In the genomic region with DNA sequence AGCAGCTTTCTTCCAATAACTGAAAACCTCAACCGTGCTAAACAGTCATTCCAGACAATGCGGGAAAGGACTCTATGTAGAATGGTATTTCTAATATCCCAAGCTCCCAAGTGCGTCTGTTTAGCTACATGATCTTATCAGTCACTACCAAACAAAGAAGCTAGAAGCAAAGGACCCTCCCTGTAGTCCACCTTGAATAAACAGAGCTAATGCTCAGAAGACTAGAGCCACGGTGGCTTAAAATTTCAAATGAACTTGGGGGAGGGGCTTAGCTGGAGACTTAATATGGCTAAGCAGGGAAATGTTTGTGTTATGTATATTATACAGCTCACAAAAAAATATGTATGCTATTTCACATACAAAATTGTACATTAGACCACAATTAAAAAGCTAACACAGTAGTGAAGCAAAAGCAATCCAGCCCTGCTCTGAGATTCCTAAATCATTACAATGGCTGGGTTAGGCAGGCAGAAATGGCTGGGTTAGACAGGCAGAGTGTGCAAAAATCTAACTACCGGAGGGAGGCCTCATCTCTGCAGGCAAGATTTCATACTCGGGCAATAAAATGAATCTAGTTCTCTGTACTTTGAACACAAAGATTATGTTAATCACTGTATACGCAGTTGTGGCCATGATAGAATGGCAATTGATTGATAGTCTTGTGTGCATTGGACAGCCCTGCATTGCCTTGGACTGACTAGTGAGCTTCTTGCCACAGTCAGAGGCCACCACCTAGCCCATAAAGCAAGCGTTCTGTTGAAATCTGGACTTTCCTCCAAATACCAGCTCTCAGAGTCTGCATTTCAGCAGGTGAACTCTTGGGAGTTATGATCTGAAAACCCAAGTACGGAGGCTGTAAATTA, we compare ENCODE assay signal across 26 mouse cellular contexts. TPM values are rescaled to one million over a fixed set of nuclear protein-coding genes. Genes with fewer than 3 reads are reported as not detected.
DNase-seq lines count a peak whose midpoint lies in the region; ATAC-seq lines count a peak whose summit lies in the region.
"Had no signal": no experiment of that assay in that cellular context is flagged by ENCODE, and none has a peak within 500 bp of the region (broad histone marks: within the 10 kb centered on the region; RNA-seq: fewer than 3 reads in every experiment).

No protein-coding gene starts in this region.

- 0 out of 2 replicates have a peak overlapping the region, but pooled peaks have one; percentile 5 for H3K27ac ChIP-seq in midbrain, embryonic 14.5 days (replicated peaks; ENCODE audit: low read depth, low read length)
- no peak overlapping the region for H3K27ac ChIP-seq in midbrain, embryonic 13.5 days
- H3K27ac ChIP-seq in intestine, embryonic 15.5 days = peak overlapping the region; percentile 68
- peak overlapping the region; percentile 33; the same call in 1 of the 2 replicates for H3K27ac ChIP-seq in stomach, embryonic 16.5 days (ENCODE audit: low read length)
- H3K27ac ChIP-seq: embryonic facial prominence, embryonic 10.5 days; embryonic facial prominence, embryonic 15.5 days; forebrain, embryonic 12.5 days; heart, adult 2 months; kidney, postnatal 0 days; limb, embryonic 13.5 days; midbrain, embryonic 12.5 days had no signal

- DNase-seq in midbrain, embryonic 14.5 days = peak; percentile 20
- peak; percentile 32 for DNase-seq in large intestine, adult 2 months (ENCODE audit: low read depth, low spot score)
- no peak for DNase-seq in left cerebral cortex, postnatal 36 days (ENCODE audit: low spot score in 2 of 2)
- DNase-seq: adrenal gland, postnatal 25 days; cerebellum, adult 18-20 months; cerebellum, postnatal 10 days; forebrain, postnatal 0 days; heart, adult 2 months; heart, postnatal 4 days; kidney, adult 8-10 months; kidney, postnatal 4 days; lung, postnatal 36 days; retina, postnatal 1 day; right cerebral cortex, postnatal 14 days had no signal

- H3K9ac ChIP-seq in midbrain, embryonic 14.5 days (replicated peaks; ENCODE audit: low read length) = no peak overlapping the region
- H3K9ac ChIP-seq in midbrain, embryonic 13.5 days (replicated peaks) = no peak overlapping the region
- no peak overlapping the region for H3K9ac ChIP-seq in intestine, embryonic 15.5 days
- no peak overlapping the region for H3K9ac ChIP-seq in stomach, embryonic 16.5 days (ENCODE audit: low read length)
- H3K9ac ChIP-seq: embryonic facial prominence, embryonic 15.5 days; forebrain, embryonic 12.5 days; forebrain, postnatal 0 days; heart, embryonic 12.5 days; limb, embryonic 13.5 days; midbrain, embryonic 12.5 days had no signal

- H3K4me3 ChIP-seq in midbrain, embryonic 14.5 days (replicated peaks; ENCODE audit: low read depth, low read length) = no peak overlapping the region
- no peak overlapping the region for H3K4me3 ChIP-seq in midbrain, embryonic 13.5 days (replicated peaks)
- H3K4me3 ChIP-seq in intestine, embryonic 15.5 days (replicated peaks) = no peak overlapping the region
- no peak overlapping the region for H3K4me3 ChIP-seq in stomach, embryonic 16.5 days (replicated peaks; ENCODE audit: low read length)
- H3K4me3 ChIP-seq: embryonic facial prominence, embryonic 10.5 days; embryonic facial prominence, embryonic 15.5 days; forebrain, embryonic 12.5 days; heart, adult 2 months; heart, embryonic 12.5 days; limb, embryonic 13.5 days; midbrain, embryonic 12.5 days had no signal

- H3K4me2 ChIP-seq in midbrain, embryonic 14.5 days (ENCODE audit: low read length) = no peak overlapping the region
- H3K4me2 ChIP-seq in midbrain, embryonic 13.5 days (replicated peaks) = no peak overlapping the region
- 0 out of 2 replicates have a peak overlapping the region, but pooled peaks have one; percentile 9 for H3K4me2 ChIP-seq in intestine, embryonic 15.5 days (replicated peaks)
- H3K4me2 ChIP-seq in stomach, embryonic 16.5 days (ENCODE audit: low read depth, low read length) = no peak overlapping the region
- H3K4me2 ChIP-seq: embryonic facial prominence, embryonic 15.5 days; forebrain, embryonic 12.5 days; heart, embryonic 12.5 days; limb, embryonic 13.5 days; liver, embryonic 11.5 days; midbrain, embryonic 12.5 days had no signal

- 0 out of 2 replicates have a peak, but pooled peaks cover 3% of the 10 kb centered on the region for H3K4me1 ChIP-seq in midbrain, embryonic 14.5 days (ENCODE audit: control insufficient read depth, insufficient read depth, low read length)
- no peaks in the 10 kb centered on the region for H3K4me1 ChIP-seq in midbrain, embryonic 13.5 days (replicated peaks)
- H3K4me1 ChIP-seq in intestine, embryonic 15.5 days (replicated peaks) = no peaks in the 10 kb centered on the region
- peaks cover 4% of the 10 kb centered on the region; the same call in 1 of the 2 replicates for H3K4me1 ChIP-seq in stomach, embryonic 16.5 days (ENCODE audit: control insufficient read depth, insufficient read depth, low read length)
- H3K4me1 ChIP-seq: embryonic facial prominence, embryonic 10.5 days; embryonic facial prominence, embryonic 15.5 days; forebrain, embryonic 12.5 days; heart, embryonic 12.5 days; limb, embryonic 13.5 days; midbrain, embryonic 12.5 days had no signal

- WGBS in midbrain, embryonic 14.5 days = 60% methylated on average over 9 of the region's 9 CpGs
- 66% methylated on average over 9 of the region's 9 CpGs for WGBS in midbrain, embryonic 13.5 days
- WGBS in intestine, embryonic 15.5 days = 42% methylated on average over 9 of the region's 9 CpGs
- WGBS in large intestine, adult 2 months = 34% methylated on average over 9 of the region's 9 CpGs
- WGBS in stomach, embryonic 16.5 days = 45% methylated on average over 9 of the region's 9 CpGs

- no peaks in the 10 kb centered on the region for H3K36me3 ChIP-seq in midbrain, embryonic 14.5 days (ENCODE audit: control insufficient read depth, insufficient read depth, low read length)
- no peaks in the 10 kb centered on the region for H3K36me3 ChIP-seq in midbrain, embryonic 13.5 days
- no peaks in the 10 kb centered on the region for H3K36me3 ChIP-seq in intestine, embryonic 15.5 days
- H3K36me3 ChIP-seq in stomach, embryonic 16.5 days (ENCODE audit: control insufficient read depth, insufficient read depth, low read length) = no peaks in the 10 kb centered on the region
- H3K36me3 ChIP-seq: embryonic facial prominence, embryonic 10.5 days; embryonic facial prominence, embryonic 15.5 days; forebrain, embryonic 12.5 days; heart, embryonic 12.5 days; limb, embryonic 13.5 days; midbrain, embryonic 12.5 days had no signal

- no peaks in the 10 kb centered on the region for H3K9me3 ChIP-seq in midbrain, embryonic 14.5 days (ENCODE audit: control insufficient read depth, low read length)
- no peaks in the 10 kb centered on the region for H3K9me3 ChIP-seq in midbrain, embryonic 13.5 days
- no peaks in the 10 kb centered on the region for H3K9me3 ChIP-seq in intestine, embryonic 15.5 days
- H3K9me3 ChIP-seq in stomach, embryonic 16.5 days (replicated peaks; ENCODE audit: control insufficient read depth, low read length) = no peaks in the 10 kb centered on the region
- H3K9me3 ChIP-seq: embryonic facial prominence, embryonic 10.5 days; embryonic facial prominence, embryonic 15.5 days; forebrain, embryonic 12.5 days; limb, embryonic 13.5 days; midbrain, embryonic 12.5 days had no signal

- ATAC-seq in midbrain, embryonic 14.5 days (ENCODE audit: low FRiP score, low TSS enrichment) = no peak
- ATAC-seq in midbrain, embryonic 13.5 days = no peak
- peak; percentile 98 for ATAC-seq in intestine, embryonic 15.5 days
- ATAC-seq in stomach, embryonic 16.5 days (ENCODE audit: insufficient read depth, low FRiP score) = peak; percentile 76
- ATAC-seq in cerebellum, adult (ENCODE audit: insufficient number of reproducible peaks, low FRiP score, low TSS enrichment) = no peak
- ATAC-seq: forebrain, postnatal 0 days had no signal

- no peaks in the 10 kb centered on the region for H3K27me3 ChIP-seq in midbrain, embryonic 14.5 days (ENCODE audit: control insufficient read depth, insufficient read depth, low read length)
- no peaks in the 10 kb centered on the region for H3K27me3 ChIP-seq in midbrain, embryonic 13.5 days
- H3K27me3 ChIP-seq in intestine, embryonic 15.5 days (replicated peaks) = no peaks in the 10 kb centered on the region
- no peaks in the 10 kb centered on the region for H3K27me3 ChIP-seq in stomach, embryonic 16.5 days (ENCODE audit: control insufficient read depth, insufficient read depth, low read length)
- H3K27me3 ChIP-seq: embryonic facial prominence, embryonic 15.5 days; forebrain, embryonic 12.5 days; heart, embryonic 12.5 days; limb, embryonic 13.5 days; midbrain, embryonic 12.5 days had no signal

- intact Hi-C loops in left cerebral cortex, postnatal 36 days (cut with DNase I) = no loop called here

RNA-seq across cellular contexts. Expression of a gene that starts 13.4 kb away (rescaled TPM):
- polyA plus RNA-seq in midbrain, embryonic 14.5 days (2014; fragmentation: Nextera tagmentation; extraction: Ambion mirVana) = 47.3 and 63.4 TPM in 2 replicates
- polyA plus RNA-seq in midbrain, embryonic 13.5 days (2015; fragmentation: Nextera tagmentation; extraction: Ambion mirVana) = 53.9 and 62.7 TPM in 2 replicates
- 118 and 131 TPM in 2 replicates for polyA plus RNA-seq in intestine, embryonic 15.5 days (2015; fragmentation: Nextera tagmentation; extraction: Ambion mirVana)
- polyA plus RNA-seq in large intestine, adult 2 months (2012; rRNA removed) = 37.9 and 163 TPM in 2 replicates
- polyA plus RNA-seq in stomach, embryonic 16.5 days (2015; fragmentation: Nextera tagmentation; extraction: Ambion mirVana) = 50.4 and 56.1 TPM in 2 replicates
- total RNA-seq in left cerebral cortex, postnatal 36 days (2021) = 100 to 1,000 TPM; 218 to 224 TPM

Comparison
In these comparisons a context has a peak if more than half of its experiments do, and no peak if none do; other contexts are left out.
1. ATAC-seq: peak in intestine, embryonic 15.5 days (single experiment) and stomach, embryonic 16.5 days (single experiment); none in midbrain, embryonic 14.5 days (single experiment), midbrain, embryonic 13.5 days (single experiment) and cerebellum, adult (single experiment).
2. DNase-seq: peak in midbrain, embryonic 14.5 days (single experiment) and large intestine, adult 2 months (single experiment); none in left cerebral cortex, postnatal 36 days (0 of 2).